Mouse (Mus musculus): ENCODE measurements around the gene Tsc22d1.
A peak's percentile ranks its signal among the peaks of the same experiment; 100 is the strongest.

Gene Tsc22d1

DNA sequence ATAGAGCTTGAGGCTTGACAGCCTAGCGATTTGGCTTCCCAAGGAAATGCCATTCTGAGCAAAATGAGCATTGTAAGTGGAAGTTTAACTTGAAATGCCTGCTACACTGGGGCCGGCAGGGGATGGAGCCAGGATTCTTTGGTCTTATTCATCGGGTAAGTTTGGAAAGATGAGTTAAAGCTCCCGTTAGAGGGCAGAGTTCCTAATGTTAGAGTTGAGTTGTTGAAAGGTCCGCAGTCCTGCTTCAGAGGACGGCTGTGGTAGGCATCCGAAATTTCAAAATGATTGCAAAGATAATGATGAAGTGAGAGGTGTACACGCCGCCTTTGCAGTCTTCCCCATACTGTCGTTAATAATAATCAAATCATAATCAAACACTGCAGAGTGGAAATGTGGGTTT, 27.4 kb downstream of the Tsc22d1 start:
- no peak for DNase-seq (ENCODE audit: low read depth, low spot score)

GRCm38 (mm10) chr14:76448987-76449386, 34.2 kb downstream of the Tsc22d1 start:
- DNase-seq (ENCODE audit: low read depth, low spot score), result peak; percentile 68

- no peak for DNase-seq (ENCODE audit: low read depth, low spot score)
These were observed 36.2 kb downstream of the Tsc22d1 start for GRCm38 (mm10) chr14:76451011-76451410.

DNA sequence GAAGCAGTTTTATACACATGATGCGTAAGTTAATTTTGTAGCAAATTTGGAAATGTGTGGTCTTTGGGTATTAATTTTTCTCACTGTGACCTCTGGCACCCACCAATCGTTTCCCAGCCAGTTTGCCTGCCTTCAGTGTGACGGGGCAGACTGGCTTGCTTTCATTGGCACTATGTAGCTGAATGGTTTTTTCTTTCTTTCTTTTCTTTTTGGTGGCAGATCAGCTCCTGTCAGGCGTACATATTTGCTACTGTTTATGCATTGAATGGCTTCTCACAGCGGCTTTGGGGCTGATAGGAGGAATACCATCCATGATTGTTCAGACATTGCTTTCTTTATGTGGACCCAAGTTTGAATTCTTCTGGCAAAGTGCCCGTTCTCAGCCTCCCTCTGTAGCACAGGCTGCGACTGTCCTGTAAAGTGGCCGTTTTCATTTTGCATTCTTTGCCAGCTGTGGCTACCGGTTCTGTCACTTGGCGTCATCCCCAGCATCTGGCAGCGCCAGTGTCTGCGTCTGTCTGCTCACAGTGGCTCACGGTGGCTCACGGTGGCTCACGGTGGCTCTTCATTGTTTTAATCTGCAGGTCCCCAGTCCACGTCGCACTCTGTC, 38.1 kb downstream of the Tsc22d1 start:
- DNase-seq (ENCODE audit: low read depth, low spot score), result no peak

- no peak for DNase-seq (ENCODE audit: low read depth, low spot score)
These were observed 39.9 kb downstream of the Tsc22d1 start for GRCm38 (mm10) chr14:76454673-76455072.

- peak; percentile 70 for DNase-seq (ENCODE audit: low read depth, low spot score)
These were observed 40.4 kb downstream of the Tsc22d1 start for GRCm38 (mm10) chr14:76455159-76455558.

- no peak for DNase-seq (ENCODE audit: low read depth, low spot score)
These were observed 42.9 kb downstream of the Tsc22d1 start for GRCm38 (mm10) chr14:76457696-76458095.

- no peak for DNase-seq (ENCODE audit: low read depth, low spot score)
These were observed 45.4 kb downstream of the Tsc22d1 start for GRCm38 (mm10) chr14:76460181-76460580.

- DNase-seq (ENCODE audit: low read depth, low spot score), result no peak
These were observed 46.5 kb downstream of the Tsc22d1 start for GRCm38 (mm10) chr14:76461182-76461775.

GRCm38 (mm10) chr14:76463414-76464098, 48.8 kb downstream of the Tsc22d1 start:
- DNase-seq (ENCODE audit: low read depth, low spot score), result no peak

DNA sequence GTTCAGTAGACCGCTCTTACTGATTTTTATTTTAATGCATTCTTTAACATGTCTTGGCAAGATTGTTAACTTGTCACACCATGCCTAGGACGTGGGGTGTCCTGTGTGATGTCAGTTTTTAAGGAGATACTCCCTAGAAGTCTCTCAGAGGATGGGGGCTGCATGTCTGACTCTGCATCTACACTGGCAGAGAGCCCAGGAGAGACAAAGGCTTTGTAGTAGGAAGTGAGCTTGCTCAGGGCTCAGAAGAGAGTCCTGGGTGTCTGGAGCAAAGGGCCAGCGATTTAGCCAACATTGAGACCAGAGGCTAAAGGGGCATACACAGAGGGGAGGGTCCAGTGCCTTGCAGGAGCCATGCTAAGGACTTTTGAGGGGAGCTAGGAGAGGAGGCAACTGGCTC, 50.2 kb downstream of the Tsc22d1 start:
- no peak for DNase-seq (ENCODE audit: low read depth, low spot score)

GRCm38 (mm10) chr14:76466641-76467323, 52.0 kb downstream of the Tsc22d1 start:
- no peak for DNase-seq (ENCODE audit: low read depth, low spot score)

DNA sequence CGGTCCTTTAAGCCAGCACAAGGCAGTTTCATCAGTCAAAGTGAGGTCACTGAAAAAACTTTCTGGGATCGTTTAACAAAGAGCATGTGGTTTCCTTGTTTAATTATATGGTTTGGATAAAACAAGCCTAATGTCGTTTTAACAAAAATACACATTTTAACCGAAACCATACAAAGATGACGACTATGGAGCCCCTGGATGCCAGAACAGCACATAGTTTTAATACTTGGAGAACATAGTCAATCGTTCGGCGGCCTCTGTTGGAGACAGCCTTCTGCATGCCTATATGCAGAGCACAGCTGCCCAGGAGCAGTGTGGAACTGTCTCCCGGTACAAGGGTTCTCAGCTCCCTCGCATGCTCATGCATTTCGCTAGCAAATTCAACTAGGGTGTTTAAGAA, 53.2 kb downstream of the Tsc22d1 start:
- DNase-seq (ENCODE audit: low read depth, low spot score), result no peak

GRCm38 (mm10) chr14:76471301-76471700, 56.5 kb downstream of the Tsc22d1 start:
- no peak for DNase-seq (ENCODE audit: low read depth, low spot score)

DNA sequence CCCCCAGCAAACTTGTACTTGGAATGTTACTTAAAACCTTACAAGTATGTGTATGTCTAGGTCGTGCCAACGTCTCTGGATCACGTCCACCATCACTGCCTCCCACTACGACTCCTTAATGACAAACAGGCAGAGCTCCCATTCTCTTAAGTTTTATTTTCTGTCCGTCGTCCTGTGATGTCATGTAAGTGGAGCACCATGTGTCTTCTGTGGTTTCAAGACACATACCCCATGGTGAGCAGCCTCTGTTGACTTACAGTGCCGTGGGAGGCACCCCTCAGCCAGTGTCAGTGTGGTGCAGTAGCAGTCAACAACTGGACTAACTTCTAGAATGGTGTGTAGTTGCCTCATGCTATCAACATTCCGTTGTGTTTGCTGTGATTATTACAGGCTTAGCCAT, 57.7 kb downstream of the Tsc22d1 start:
- DNase-seq (ENCODE audit: low read depth, low spot score), result no peak

DNA sequence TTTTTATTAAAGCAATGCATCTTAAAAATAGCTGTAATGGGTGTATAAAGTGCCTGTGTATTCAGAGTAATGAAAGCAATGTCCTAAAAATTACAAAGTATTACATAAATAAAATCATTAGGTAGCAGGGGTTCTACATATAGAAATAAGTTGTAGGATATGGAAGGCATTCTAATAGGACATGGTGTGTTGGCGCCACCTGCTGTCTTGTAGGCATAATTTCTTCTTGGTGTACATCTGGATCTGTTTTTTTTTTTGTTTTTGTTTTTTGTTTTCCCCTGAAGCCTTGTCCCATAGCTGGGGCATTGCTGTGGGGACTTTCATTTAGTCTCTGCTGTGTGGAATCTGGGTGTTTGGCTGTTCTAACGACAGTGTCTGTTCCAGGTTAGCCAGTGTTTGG, 58.6 kb downstream of the Tsc22d1 start:
- peak; percentile 80 for DNase-seq (ENCODE audit: low read depth, low spot score)

DNA sequence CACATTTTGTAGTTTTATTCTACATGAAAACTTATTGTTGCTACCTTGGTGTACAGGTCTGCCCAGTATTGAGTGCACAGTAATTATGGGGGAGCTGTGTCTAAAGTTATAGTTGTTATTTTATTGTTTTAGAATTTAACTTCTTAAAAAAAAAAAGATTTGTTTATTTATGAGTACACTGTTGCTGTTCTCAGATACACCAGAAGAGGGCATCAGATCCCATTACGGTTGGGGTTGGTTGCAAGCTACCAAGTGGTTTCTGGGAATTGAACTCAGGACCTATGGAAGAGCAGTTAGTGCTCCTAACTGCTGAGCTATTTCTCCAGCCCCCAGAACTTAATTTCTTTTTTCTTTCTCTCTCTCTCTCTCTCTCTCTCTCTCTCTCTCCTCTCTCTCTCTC, 59.4 kb downstream of the Tsc22d1 start:
- DNase-seq (ENCODE audit: low read depth, low spot score), result peak; percentile 60

GRCm38 (mm10) chr14:76476770-76477169, 62.0 kb downstream of the Tsc22d1 start:
- DNase-seq (ENCODE audit: low read depth, low spot score), result no peak

DNA sequence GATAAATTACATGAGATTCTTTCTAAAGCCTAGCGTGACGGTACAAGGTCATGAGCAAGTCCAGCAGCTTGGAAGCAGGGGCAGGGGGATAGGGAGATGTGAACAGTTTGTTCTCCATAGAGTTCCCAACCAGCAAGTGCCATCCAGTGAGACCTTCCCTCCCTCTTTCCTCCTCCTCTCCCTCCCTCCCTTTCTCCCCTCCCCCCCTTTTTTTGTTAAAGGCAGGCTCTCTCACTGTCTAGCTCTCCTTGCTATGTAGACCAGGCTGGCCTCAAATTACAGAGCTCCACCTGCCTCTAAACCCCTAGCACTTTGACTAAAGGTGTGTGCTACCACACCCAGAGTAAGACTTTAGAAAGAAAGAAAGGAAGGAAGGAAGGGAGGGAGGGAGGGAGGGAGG, 63.3 kb downstream of the Tsc22d1 start:
- DNase-seq (ENCODE audit: low read depth, low spot score), result no peak

- DNase-seq (ENCODE audit: low read depth, low spot score), result peak; percentile 82
These were observed 63.9 kb downstream of the Tsc22d1 start for GRCm38 (mm10) chr14:76478616-76479015.

DNA sequence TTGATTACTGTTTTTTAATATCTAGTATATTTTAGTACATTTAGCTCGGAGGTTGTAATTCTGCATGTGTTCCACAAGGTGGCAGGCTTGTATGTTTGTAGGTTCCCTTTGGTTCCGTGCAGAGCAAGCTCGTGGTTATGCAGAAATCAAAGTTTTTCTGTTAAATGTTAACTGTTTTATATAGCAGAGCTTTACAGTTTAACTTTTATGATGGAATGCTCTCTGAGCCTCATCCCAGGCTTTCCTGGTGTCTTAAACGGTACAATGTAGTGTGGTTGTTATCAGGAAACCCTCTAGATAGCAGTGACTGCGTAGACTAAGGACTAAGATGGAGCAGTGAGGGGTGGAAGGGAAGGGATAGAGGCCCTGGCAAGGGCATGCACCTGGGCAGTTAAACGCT, 65.1 kb downstream of the Tsc22d1 start:
- DNase-seq (ENCODE audit: low read depth, low spot score), result peak; percentile 80

GRCm38 (mm10) chr14:76480507-76480906, 65.7 kb downstream of the Tsc22d1 start:
- DNase-seq (ENCODE audit: low read depth, low spot score), result peak; percentile 60

GRCm38 (mm10) chr14:76483701-76484100, 68.9 kb downstream of the Tsc22d1 start:
- DNase-seq (ENCODE audit: low read depth, low spot score), result no peak

Measured in 3T3-L1 (cell line).